Mouse (Mus musculus) intestine, embryonic 14.5 days (tissue): ENCODE data around the gene Nup188. TPM values are rescaled to one million over a fixed set of nuclear protein-coding genes. Genes with fewer than 3 reads are reported as not detected.

Experiments
- ATAC-seq: fragments of 200-750 bp; cut with Nextera tagmentation; replicated peaks from 2 replicates; pipeline ENCODE4 v1.8.0; 2017; ENCODE audit warnings: low read depth, moderate number of reproducible peaks, moderate TSS enrichment, moderate library complexity; ENCODE audit not compliant: low FRiP score, low TSS enrichment
- DNase-seq: peaks from one replicate; pipeline ENCODE4 v3.0.0-alpha.2; 2018; ENCODE audit warnings: low spot score
- H3K27ac ChIP-seq: fragments of 300-500 bp; sonication (generic); 2 replicates; pipeline ENCODE4 v1.5.1; 2014; ENCODE audit warnings: low read depth, mild to moderate bottlenecking, control low read depth
- H3K27me3 ChIP-seq: fragments of 300-500 bp; sonication (generic); replicated peaks from 2 replicates; pipeline ENCODE4 v1.6.1; 2014; ENCODE audit warnings: low read length, control low read depth; ENCODE audit not compliant: control insufficient read depth, insufficient read depth
- H3K36me3 ChIP-seq: fragments of 300-500 bp; sonication (generic); 2 replicates; pipeline ENCODE4 v1.6.1; 2014; ENCODE audit warnings: low read length, control low read depth; ENCODE audit not compliant: control insufficient read depth, insufficient read depth
- H3K4me1 ChIP-seq: fragments of 300-500 bp; sonication (generic); replicated peaks from 2 replicates; pipeline ENCODE4 v1.6.1; 2014; ENCODE audit warnings: low read length, control low read depth, mixed read lengths; ENCODE audit not compliant: control insufficient read depth, insufficient read depth
- H3K4me2 ChIP-seq: fragments of 300-500 bp; sonication (generic); 2 replicates; pipeline ENCODE4 v1.6.1; 2014; ENCODE audit warnings: low read length
- H3K4me3 ChIP-seq: fragments of 300-500 bp; sonication (generic); 2 replicates; pipeline ENCODE4 v1.5.1; 2014; ENCODE audit warnings: low read depth, low read length, control low read depth, mixed read lengths
- H3K9ac ChIP-seq: fragments of 300-500 bp; sonication (generic); 2 replicates; pipeline ENCODE4 v1.6.1; 2014; ENCODE audit warnings: mild to moderate bottlenecking, low read length
- H3K9me3 ChIP-seq: fragments of 300-500 bp; sonication (generic); 2 replicates; pipeline ENCODE4 v1.6.1; 2016; ENCODE audit warnings: low read length, control low read depth; ENCODE audit not compliant: control insufficient read depth
- WGBS: fragments of 180-500 bp; shearing (Covaris S2); extraction: QIAGEN DNeasy Blood & Tissue Kit; methylation state at CpG from one replicate; pipeline ENCODE4 v1.1.7; 2014; 5-methylcytosine and 5-hydroxymethylcytosine counted together
- polyA plus RNA-seq: library from polyadenylated mRNA; unstranded; fragments of >200 nt; fragmentation: Nextera tagmentation; extraction: Ambion mirVana; gene quantifications from 2 replicates; pipeline ENCODE4 v1.2.1, GENCODE M21; 2014

The Nup188 gene
- polyA plus RNA-seq, 1 experiment from 2014 or later = 45.2 TPM

DNA sequence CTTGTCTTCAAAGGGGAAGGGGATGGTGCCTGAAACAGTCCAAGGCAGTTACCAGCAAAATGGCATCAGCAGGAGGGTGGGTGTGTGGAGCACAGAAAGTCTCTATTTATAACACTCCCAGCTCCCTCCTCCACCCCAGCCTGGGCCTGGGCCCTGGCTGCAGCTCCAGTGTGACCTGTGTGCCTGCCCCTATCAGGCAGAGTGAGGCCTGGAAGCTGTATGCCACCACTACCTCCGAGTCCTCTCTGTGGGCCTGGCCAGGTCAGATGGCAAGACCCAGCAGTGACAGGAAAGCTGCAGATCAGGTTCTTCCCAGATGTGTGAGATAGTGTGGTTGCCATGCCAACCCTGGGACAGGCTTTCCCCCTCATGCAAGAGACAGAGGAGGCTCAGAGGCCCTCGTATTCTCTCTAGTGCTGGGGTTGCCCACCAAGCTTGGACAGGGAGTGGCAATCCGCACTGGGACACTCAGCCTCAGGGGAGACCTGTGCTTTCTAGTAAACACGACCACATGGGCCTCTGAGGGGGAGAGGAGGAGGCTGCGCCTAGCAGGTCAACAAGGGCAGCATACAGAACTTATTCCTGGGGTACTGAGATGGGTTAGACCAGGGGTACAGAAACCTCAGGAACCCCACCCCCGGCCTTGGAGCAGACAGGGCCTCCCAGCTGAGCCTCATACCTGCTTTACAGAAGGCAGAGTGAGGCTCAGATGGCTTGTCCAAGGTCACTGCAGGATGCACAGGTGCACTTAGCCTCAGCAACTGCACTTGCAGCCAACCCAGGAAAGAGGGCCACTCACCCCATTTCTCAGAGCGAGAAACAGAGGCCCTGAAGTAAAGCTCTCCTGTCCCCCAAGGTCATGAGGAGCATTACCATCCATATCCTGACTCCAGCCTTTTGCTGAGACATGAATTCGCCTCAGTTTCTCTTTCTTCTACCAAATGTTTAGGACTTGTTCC, 71.6 kb downstream of the Nup188 start:
- Histone ChIP-seq H3K9me3 (no peaks in the 10 kb centered on the region), H3K4me3 (peak overlapping the region; percentile 72), H3K4me2 (peak overlapping the region; percentile 88), H3K9ac (no peak overlapping the region; the same call in 1 of the 2 replicates), H3K4me1 (peaks cover 26% of the 10 kb centered on the region), H3K27ac (no peak overlapping the region), H3K36me3 (peaks cover 18% of the 10 kb centered on the region), H3K27me3 (no peaks in the 10 kb centered on the region)
- WGBS = 42% methylated on average over 8 of the region's 8 CpGs
- DNase-seq (peak; percentile 64), ATAC-seq (peak; percentile 10; the same call in 1 of the 2 replicates)

DNA sequence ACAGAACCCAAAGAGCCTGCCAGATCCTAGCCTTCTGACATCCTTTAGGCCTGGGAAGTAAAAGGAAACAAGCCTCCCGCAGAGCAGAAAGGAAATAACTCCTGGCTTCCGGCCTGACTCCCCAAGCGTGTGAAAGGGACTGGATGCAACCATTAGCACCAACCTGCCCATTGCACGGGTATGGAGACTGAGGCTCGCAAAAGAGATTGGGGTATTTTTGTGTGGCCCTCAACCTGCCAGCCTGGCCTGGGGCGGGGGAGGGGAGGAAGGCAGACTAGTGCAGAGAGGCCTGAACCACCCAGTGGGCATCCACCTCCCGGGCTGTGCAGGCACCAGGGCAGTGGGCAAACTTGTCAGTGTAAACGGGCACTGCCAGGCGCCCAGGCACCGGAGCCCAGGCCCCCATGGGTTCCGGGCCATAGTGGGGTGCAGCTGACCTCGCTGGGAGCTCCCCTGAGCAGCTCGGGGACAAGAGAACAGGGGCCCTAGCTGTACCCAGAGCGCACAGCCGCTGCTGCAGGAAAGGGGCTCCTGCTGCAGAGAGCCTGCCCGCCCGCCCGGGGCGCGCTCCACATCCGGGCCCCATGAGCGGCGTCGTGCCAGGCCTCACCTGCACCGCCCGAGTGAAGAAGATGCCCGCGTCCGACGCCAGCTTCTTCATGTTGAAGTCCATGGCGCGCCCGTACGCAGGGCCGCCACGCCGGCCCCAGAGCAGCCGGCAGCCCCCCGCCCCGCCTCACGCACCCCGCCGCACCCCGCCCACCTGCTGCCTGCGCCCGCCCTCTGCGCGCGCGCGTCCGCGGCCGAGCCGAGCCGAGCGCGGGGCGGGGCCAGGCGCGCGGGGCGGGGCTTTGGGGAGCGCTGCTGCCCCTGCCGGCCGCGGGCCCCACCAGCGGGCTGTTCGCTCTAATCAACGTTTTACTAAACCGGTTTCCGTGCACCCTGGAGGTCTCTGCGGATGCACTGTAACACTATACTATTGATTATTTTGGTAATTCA, 72.6 kb downstream of the Nup188 start, which contains the start of gene Sh3glb2:
Gene Sh3glb2 (minus strand): TSS at position 805 of the 999 bp plus-strand sequence.
- DNase-seq = peak; percentile 88
- no peaks in the 10 kb centered on the region for H3K9me3 ChIP-seq
- H3K36me3 ChIP-seq = peaks cover 8% of the 10 kb centered on the region
- H3K4me2 ChIP-seq = peak within 1 kb of the TSS; percentile 88
- H3K4me1 ChIP-seq = peaks cover 26% of the 10 kb centered on the region
- no peaks in the 10 kb centered on the region for H3K27me3 ChIP-seq
- ATAC-seq = peak; percentile 66
- 2% methylated on average over 71 of the region's 73 CpGs for WGBS
- peak within 1 kb of the TSS; percentile 43; the same call in 1 of the 2 replicates for H3K27ac ChIP-seq
- H3K4me3 ChIP-seq = peak within 1 kb of the TSS; percentile 72
- peak within 1 kb of the TSS; percentile 69 for H3K9ac ChIP-seq

DNA sequence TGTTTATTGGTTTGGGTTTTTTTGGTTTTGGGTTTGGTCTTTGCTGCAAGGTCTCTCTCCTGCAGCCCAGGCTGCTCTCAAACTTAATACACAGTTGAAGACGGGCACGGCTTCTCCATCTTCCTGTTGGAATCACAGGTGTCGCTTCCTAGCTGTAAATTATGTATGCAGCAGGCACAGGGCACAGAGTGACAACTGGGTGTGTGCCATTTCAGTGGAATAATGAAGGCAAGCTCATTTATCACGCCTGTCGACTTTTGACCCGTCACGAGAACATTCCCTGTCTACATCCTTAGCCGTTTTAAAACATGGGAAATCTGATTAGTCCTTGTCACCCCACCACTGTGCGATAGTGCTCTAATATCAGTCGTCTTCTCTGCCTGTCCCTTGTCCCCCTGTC, 74.4 kb downstream of the Nup188 start:
- Histone ChIP-seq H3K4me1 (peaks cover 36% of the 10 kb centered on the region), H3K27ac (no peak overlapping the region), H3K36me3 (no peaks in the 10 kb centered on the region), H3K4me2 (no peak overlapping the region), H3K9ac (no peak overlapping the region), H3K27me3 (no peaks in the 10 kb centered on the region), H3K9me3 (no peaks in the 10 kb centered on the region), H3K4me3 (no peak overlapping the region)
- ATAC-seq (no peak), DNase-seq (no peak)
- WGBS = 60% methylated on average over 10 of the region's 10 CpGs

DNA sequence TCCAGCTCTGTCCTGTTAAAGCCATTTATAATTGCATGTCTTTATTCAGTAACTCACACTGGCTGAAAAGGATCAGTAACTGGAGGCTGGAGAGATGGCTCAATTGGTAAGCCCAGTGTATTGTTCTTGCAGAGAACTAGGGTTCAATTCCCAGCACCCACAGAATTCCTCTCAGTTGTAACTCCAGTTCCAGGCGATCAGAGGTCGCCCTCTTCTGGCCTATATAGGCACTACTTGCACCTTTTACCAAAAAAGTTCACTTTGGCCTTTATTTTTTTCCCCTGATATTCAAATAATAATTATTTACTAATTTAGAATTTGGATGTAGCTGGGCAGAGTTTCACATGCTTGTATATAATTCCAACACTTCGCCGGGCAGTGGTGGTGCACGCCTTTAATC, 76.7 kb downstream of the Nup188 start:
- ATAC-seq (no peak), DNase-seq (no peak)
- Histone ChIP-seq H3K4me3 (no peak overlapping the region), H3K9me3 (no peaks in the 10 kb centered on the region), H3K4me2 (no peak overlapping the region), H3K27me3 (no peaks in the 10 kb centered on the region), H3K27ac (no peak overlapping the region), H3K36me3 (peaks cover 8% of the 10 kb centered on the region), H3K9ac (no peak overlapping the region), H3K4me1 (peaks cover 23% of the 10 kb centered on the region)
- WGBS = 74% methylated on average over 5 of the region's 5 CpGs

DNA sequence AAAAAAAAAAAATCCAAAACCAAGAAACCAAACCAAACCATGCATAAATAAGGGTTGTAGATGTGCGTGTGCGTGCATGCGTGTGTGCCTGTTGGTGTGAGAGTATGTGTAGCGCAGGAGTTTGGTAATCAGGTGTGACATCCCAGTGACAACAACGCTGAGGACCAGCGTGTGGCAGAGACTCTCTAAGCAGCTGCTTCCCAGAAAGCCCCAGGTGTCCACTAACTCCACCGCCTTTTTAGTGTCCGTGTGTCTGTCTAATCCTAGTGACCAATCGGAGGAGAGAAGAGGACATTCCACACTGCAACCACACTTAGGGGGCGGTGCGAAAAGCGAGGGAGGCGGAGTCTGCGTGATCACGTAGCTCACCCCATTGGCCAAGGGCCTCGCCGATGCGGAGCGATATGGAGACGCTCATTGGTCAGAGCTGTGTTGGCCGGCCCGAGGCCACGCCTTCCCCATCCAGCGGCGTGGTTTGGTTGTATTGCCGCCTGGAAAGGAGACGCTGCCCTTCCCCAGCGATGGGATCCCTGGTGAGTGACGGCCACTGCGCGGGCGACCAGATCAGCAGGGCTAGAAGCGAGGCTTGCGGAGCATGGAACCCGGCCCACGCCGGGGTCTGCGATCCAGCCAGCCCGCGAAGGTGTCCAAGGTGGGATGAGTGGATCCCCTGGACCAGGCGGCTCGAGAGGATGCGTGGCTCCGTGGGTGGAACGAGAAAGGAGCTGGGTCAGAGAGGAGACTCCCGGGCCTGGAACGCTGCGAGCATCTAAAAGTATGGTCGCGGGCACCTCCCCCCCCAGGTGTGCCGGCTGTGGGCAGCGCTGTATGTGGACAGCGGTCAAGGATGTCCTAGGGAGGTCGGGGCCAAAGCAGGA, 77.8 kb downstream of the Nup188 start, which contains the start of gene Miga2:
Gene Miga2 (plus strand): TSS at position 461 of the 878 bp plus-strand sequence.
- DNase-seq (peak; percentile 98), ATAC-seq (peak; percentile 96)
- Histone ChIP-seq H3K27ac (0 out of 2 replicates have a peak within 1 kb of the TSS, but pooled peaks have one; percentile 27), H3K4me3 (peak within 1 kb of the TSS; percentile 97), H3K27me3 (no peaks in the 10 kb centered on the region), H3K9ac (peak within 1 kb of the TSS; percentile 72), H3K36me3 (peaks cover 20% of the 10 kb centered on the region), H3K4me2 (peak within 1 kb of the TSS; percentile 95), H3K4me1 (peaks cover 14% of the 10 kb centered on the region), H3K9me3 (no peaks in the 10 kb centered on the region)
- WGBS = under 1% methylated on average over 54 of the region's 54 CpGs

DNA sequence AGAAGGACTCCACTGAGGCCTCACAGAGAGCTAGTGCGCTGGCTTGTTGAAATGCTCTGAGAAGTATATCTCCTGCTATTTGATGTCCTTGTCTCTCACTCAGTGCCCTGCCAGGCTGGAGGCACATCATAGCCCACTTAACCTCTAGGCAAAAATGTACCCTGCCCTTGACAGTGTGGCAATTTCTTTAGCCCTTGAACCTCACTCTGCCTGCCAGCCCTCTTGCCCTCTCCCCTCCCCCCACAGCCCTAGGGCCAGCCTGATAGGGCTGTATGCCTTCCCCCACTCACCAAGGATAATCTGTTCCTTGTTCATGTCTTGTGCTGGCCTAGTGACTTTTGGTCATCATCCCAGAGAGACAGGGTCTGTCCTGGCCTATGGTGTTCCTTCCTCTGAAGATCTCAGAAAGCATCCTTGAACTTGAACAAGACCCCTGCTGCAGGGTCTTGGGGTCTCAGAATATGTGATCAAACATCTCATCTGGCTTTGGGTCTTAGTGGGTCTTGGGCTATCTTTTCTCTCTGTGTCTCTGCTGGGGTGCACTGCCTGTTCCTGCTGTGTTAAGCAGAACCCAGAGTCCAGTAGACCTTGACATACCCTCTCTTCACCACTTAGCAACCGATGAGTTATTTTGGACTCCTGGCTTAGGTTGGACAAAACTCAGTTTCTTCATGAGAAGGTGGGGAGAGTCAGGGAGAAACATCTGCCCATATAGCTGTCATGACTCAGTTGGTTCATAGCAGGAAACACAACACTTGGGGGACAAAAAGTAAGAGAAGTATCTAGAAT, 79.3 kb downstream of the Nup188 start:
- H3K9me3 ChIP-seq = no peaks in the 10 kb centered on the region
- no peaks in the 10 kb centered on the region for H3K27me3 ChIP-seq
- H3K4me1 ChIP-seq = peaks cover 10% of the 10 kb centered on the region
- peaks cover 34% of the 10 kb centered on the region for H3K36me3 ChIP-seq
- peak overlapping the region; percentile 72 for H3K9ac ChIP-seq
- no peak for ATAC-seq
- DNase-seq = no peak
- peak overlapping the region; percentile 97 for H3K4me3 ChIP-seq
- H3K27ac ChIP-seq = no peak overlapping the region
- 78% methylated on average over 2 of the region's 2 CpGs for WGBS
- peak overlapping the region; percentile 95 for H3K4me2 ChIP-seq

DNA sequence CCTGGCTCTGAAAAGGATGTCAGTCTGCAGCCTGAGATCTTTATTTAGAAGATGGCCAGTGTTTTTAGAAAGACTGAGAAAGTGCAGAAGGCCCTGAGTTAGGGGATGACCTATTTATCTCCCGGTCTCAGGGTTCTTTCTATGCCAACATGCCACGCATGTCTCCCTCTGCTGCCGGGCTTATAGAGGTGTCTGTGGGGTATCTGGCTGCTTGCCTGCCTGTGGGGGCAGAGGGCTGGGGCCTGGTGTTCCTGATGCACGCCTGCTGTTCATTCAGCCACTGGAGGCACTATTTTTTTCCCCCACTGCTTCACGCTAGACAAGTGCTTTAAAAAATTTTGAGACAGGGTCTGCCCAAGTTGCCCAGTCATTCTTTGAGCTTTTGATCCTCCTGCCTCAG, 80.0 kb downstream of the Nup188 start:
- no peak for DNase-seq
- Histone ChIP-seq H3K9me3 (no peaks in the 10 kb centered on the region), H3K9ac (no peak overlapping the region), H3K4me1 (peaks cover 10% of the 10 kb centered on the region), H3K4me3 (no peak overlapping the region), H3K4me2 (no peak overlapping the region), H3K27ac (no peak overlapping the region), H3K27me3 (no peaks in the 10 kb centered on the region), H3K36me3 (peaks cover 42% of the 10 kb centered on the region)
- WGBS = 64% methylated on average over 5 of the region's 5 CpGs
- no peak for ATAC-seq
